In genomic region chr7:101755301-101755700, GRCm38 (mm10) we compare ENCODE assay signal across 25 mouse cellular contexts.
DNase-seq lines count a peak whose midpoint lies in the region; ATAC-seq and TF ChIP-seq lines count a peak whose summit lies in the region.
"Had no signal": no experiment of that assay in that cellular context is flagged by ENCODE, and none has a peak within 500 bp of the region (broad histone marks: within the 10 kb centered on the region; RNA-seq: fewer than 3 reads in every experiment).

No protein-coding gene starts in this region.

- ATAC-seq in inflammation-experienced regulatory T-cells, adult 6 months = no peak
- no peak for ATAC-seq in stomach, postnatal 0 days (ENCODE audit: low FRiP score, low TSS enrichment)
- ATAC-seq: CD4-positive, CD25-positive, alpha-beta regulatory T cell, adult 4 months; forebrain, embryonic 14.5 days; intestine, postnatal 0 days had no signal

- 92% methylated on average over 6 of the region's 6 CpGs for WGBS in stomach, postnatal 0 days

- no peaks in the 10 kb centered on the region for H3K4me1 ChIP-seq in stomach, postnatal 0 days (replicated peaks; ENCODE audit: control insufficient read depth, insufficient read depth)
- H3K4me1 ChIP-seq: forebrain, embryonic 10.5 days; heart, embryonic 13.5 days; hindbrain, embryonic 15.5 days had no signal

- no peak overlapping the region for H3K4me3 ChIP-seq in stomach, postnatal 0 days (ENCODE audit: low read depth, low read length)
- H3K4me3 ChIP-seq: embryonic facial prominence, embryonic 15.5 days; erythroblast, embryonic 14.5 days; forebrain, embryonic 10.5 days; gastrocnemius, adult 2 months; heart, embryonic 13.5 days; hindbrain, embryonic 15.5 days had no signal

- no peaks in the 10 kb centered on the region for H3K9me3 ChIP-seq in stomach, postnatal 0 days (ENCODE audit: control insufficient read depth, low read length)
- H3K9me3 ChIP-seq: embryonic facial prominence, embryonic 15.5 days; forebrain, embryonic 10.5 days; G1E; heart, embryonic 13.5 days; hindbrain, embryonic 15.5 days had no signal

- peak; percentile 49 for DNase-seq in adrenal gland, adult 8-10 months
- DNase-seq in adrenal gland, postnatal 10 days = no peak
- DNase-seq in NIH3T3 (ENCODE audit: low read depth) = peak; percentile 86
- peak; percentile 38 for DNase-seq in adrenal gland, postnatal 25 days
- no peak for DNase-seq in urinary bladder, adult 2 months (ENCODE audit: low spot score)
- DNase-seq in stomach, postnatal 0 days (ENCODE audit: low spot score) = no peak
- DNase-seq: B cell, adult 2 months; cerebellum, adult 2 months; cerebellum, postnatal 14 days; embryo, embryonic 11 days; gastrocnemius, adult 2 months; gastrocnemius, postnatal 36 days; heart, adult 11 months; heart, postnatal 36 days; kidney, adult 8-10 months had no signal

- no peak for TF ChIP-seq CTCF in stomach, postnatal 0 days (IDR thresholded peaks at IDR 0.05; ENCODE audit: low read depth)

- TF ChIP-seq EP300 in stomach, postnatal 0 days (optimal IDR thresholded peaks at IDR 0.05) = no peak

- no peak overlapping the region for H3K9ac ChIP-seq in stomach, postnatal 0 days (ENCODE audit: low read length)
- H3K9ac ChIP-seq: embryonic facial prominence, embryonic 15.5 days; heart, embryonic 13.5 days; hindbrain, embryonic 15.5 days had no signal

- H3K27me3 ChIP-seq in stomach, postnatal 0 days (ENCODE audit: control insufficient read depth, insufficient read depth, low read length) = no peaks in the 10 kb centered on the region
- H3K27me3 ChIP-seq: embryonic facial prominence, embryonic 15.5 days; heart, embryonic 13.5 days; hindbrain, embryonic 15.5 days had no signal

- no peak overlapping the region for H3K4me2 ChIP-seq in stomach, postnatal 0 days (replicated peaks; ENCODE audit: low read depth)
- H3K4me2 ChIP-seq: embryonic facial prominence, embryonic 15.5 days; heart, embryonic 13.5 days; hindbrain, embryonic 15.5 days had no signal

- no peak overlapping the region for H3K27ac ChIP-seq in stomach, postnatal 0 days (replicated peaks)
- H3K27ac ChIP-seq: embryonic facial prominence, embryonic 15.5 days; forebrain, embryonic 10.5 days; heart, embryonic 13.5 days; hindbrain, embryonic 15.5 days had no signal

- H3K36me3 ChIP-seq in stomach, postnatal 0 days (ENCODE audit: control insufficient read depth, insufficient read depth, low read length) = peaks cover 5% of the 10 kb centered on the region; the same call in 1 of the 2 replicates
- H3K36me3 ChIP-seq: embryonic facial prominence, embryonic 15.5 days had no signal

Comparison
In these comparisons a context has a peak if more than half of its experiments do, and no peak if none do; other contexts are left out.
1. DNase-seq: peak in adrenal gland, adult 8-10 months (single experiment), NIH3T3 (single experiment) and adrenal gland, postnatal 25 days (single experiment); none in adrenal gland, postnatal 10 days (single experiment), urinary bladder, adult 2 months (single experiment) and stomach, postnatal 0 days (single experiment).